Mouse (Mus musculus) intestine, embryonic 14.5 days (tissue): ENCODE measurements around the gene Xlr3a. TPM values are rescaled to one million over a fixed set of nuclear protein-coding genes. Genes with fewer than 3 reads are reported as not detected.
A peak's percentile ranks its signal among the peaks of the same experiment; 100 is the strongest.

Source experiments
- ATAC-seq: fragments of 200-750 bp; cut with Nextera tagmentation; replicated peaks from 2 replicates; pipeline ENCODE4 v1.8.0; 2017; ENCODE audit warnings: low read depth, moderate number of reproducible peaks, moderate TSS enrichment, moderate library complexity; ENCODE audit not compliant: low FRiP score, low TSS enrichment
- DNase-seq: peaks from one replicate; pipeline ENCODE4 v3.0.0-alpha.2; 2018; ENCODE audit warnings: low spot score
- H3K27ac ChIP-seq: fragments of 300-500 bp; sonication (generic); 2 replicates; pipeline ENCODE4 v1.5.1; 2014; ENCODE audit warnings: low read depth, mild to moderate bottlenecking, control low read depth
- H3K27me3 ChIP-seq: fragments of 300-500 bp; sonication (generic); replicated peaks from 2 replicates; pipeline ENCODE4 v1.6.1; 2014; ENCODE audit warnings: low read length, control low read depth; ENCODE audit not compliant: control insufficient read depth, insufficient read depth
- H3K36me3 ChIP-seq: fragments of 300-500 bp; sonication (generic); 2 replicates; pipeline ENCODE4 v1.6.1; 2014; ENCODE audit warnings: low read length, control low read depth; ENCODE audit not compliant: control insufficient read depth, insufficient read depth
- H3K4me1 ChIP-seq: fragments of 300-500 bp; sonication (generic); replicated peaks from 2 replicates; pipeline ENCODE4 v1.6.1; 2014; ENCODE audit warnings: low read length, control low read depth, mixed read lengths; ENCODE audit not compliant: control insufficient read depth, insufficient read depth
- H3K4me2 ChIP-seq: fragments of 300-500 bp; sonication (generic); 2 replicates; pipeline ENCODE4 v1.6.1; 2014; ENCODE audit warnings: low read length
- H3K4me3 ChIP-seq: fragments of 300-500 bp; sonication (generic); 2 replicates; pipeline ENCODE4 v1.5.1; 2014; ENCODE audit warnings: low read depth, low read length, control low read depth, mixed read lengths
- H3K9ac ChIP-seq: fragments of 300-500 bp; sonication (generic); 2 replicates; pipeline ENCODE4 v1.6.1; 2014; ENCODE audit warnings: mild to moderate bottlenecking, low read length
- H3K9me3 ChIP-seq: fragments of 300-500 bp; sonication (generic); 2 replicates; pipeline ENCODE4 v1.6.1; 2016; ENCODE audit warnings: low read length, control low read depth; ENCODE audit not compliant: control insufficient read depth
- WGBS: fragments of 180-500 bp; shearing (Covaris S2); extraction: QIAGEN DNeasy Blood & Tissue Kit; methylation state at CpG from one replicate; pipeline ENCODE4 v1.1.7; 2014; 5-methylcytosine and 5-hydroxymethylcytosine counted together
- polyA plus RNA-seq: library from polyadenylated mRNA; unstranded; fragments of >200 nt; fragmentation: Nextera tagmentation; extraction: Ambion mirVana; gene quantifications from 2 replicates; pipeline ENCODE4 v1.2.1, GENCODE M21; 2014

Xlr3a gene
- polyA plus RNA-seq, 1 experiment from 2014 or later = 1.4 TPM

DNA sequence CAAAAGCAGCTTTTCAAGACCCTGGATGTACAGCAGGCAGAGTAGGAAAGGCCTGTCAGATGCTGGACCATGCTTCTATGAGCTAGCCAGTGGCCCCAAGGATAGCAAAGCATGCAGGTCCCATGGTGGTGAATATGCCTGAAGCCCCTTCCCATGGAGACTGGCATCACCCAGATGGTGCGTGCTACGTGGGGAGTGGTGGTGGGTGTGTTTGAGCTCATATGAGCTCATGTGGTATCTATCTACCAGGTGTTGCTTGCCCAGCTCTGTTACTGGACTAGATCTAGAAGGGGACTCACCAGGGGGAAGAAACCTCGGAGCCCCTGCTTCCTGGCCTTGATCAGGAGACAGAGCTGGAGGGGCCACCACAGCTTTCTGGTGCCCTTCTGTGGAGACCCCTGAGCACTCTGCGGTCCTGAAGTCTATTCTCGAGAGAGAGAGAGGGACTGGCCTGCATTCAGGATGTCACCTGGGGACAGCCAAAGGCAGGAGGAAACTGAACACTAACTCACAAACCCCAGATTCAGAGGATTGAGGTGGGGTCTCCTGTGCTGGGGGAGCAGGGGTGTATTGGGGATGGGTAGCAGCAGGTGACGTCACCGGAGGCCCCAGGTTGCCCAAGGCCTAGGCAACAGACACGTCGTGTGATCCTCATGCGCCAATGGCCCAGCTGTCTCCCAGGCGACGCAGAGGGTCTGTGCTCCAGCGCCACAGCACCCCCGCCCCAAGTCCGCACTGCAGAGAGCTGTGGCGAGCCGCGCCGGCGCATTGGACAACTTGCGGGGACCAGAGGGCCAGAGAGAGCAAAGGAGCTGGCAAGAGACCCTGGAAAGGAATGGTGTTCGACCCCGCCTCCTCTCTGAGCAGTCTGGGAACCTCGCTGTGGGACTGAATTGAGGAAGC is 33.1 kb downstream of the Xlr3a start:
- ATAC-seq = no peak
- H3K9ac ChIP-seq = no peak overlapping the region
- H3K27ac ChIP-seq = no peak overlapping the region
- WGBS = 29% methylated on average over 24 of the region's 24 CpGs
- H3K27me3 ChIP-seq = 0 out of 2 replicates have a peak, but pooled peaks cover 2% of the 10 kb centered on the region
- H3K4me2 ChIP-seq = peak overlapping the region; percentile 41
- no peaks in the 10 kb centered on the region for H3K9me3 ChIP-seq
- no peaks in the 10 kb centered on the region for H3K4me1 ChIP-seq
- no peak for DNase-seq
- H3K36me3 ChIP-seq = no peaks in the 10 kb centered on the region
- peak overlapping the region; percentile 15; the same call in 1 of the 2 replicates for H3K4me3 ChIP-seq

DNA sequence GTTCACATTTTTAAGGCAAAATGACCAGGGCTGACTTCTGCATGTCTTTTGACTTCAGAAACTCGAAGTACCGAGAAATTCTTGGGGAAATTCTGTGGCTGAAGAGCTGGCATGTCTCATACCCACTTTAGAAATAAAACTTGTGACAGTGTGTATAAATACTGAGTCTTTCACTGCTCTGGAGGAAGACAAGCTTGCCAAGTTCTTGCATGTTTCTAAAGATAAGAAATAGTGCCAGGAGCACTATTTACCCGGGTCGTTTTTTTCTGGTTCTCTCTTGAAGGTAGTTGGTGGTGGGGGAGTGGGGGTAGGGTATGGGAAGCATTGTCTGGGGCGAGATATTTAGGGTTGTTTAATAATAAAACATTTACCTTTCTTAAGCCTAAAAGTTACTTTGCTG is 34.6 kb downstream of the Xlr3a start:
- Histone ChIP-seq H3K4me3 (no peak overlapping the region), H3K9ac (no peak overlapping the region), H3K36me3 (no peaks in the 10 kb centered on the region), H3K27me3 (0 out of 2 replicates have a peak, but pooled peaks cover 2% of the 10 kb centered on the region), H3K27ac (no peak overlapping the region), H3K9me3 (no peaks in the 10 kb centered on the region), H3K4me2 (no peak overlapping the region), H3K4me1 (no peaks in the 10 kb centered on the region)
- ATAC-seq (no peak), DNase-seq (no peak)
- 39% methylated on average over 5 of the region's 5 CpGs for WGBS

- no peak overlapping the region for H3K9ac ChIP-seq
- H3K27me3 ChIP-seq = 0 out of 2 replicates have a peak, but pooled peaks cover 2% of the 10 kb centered on the region
- no peaks in the 10 kb centered on the region for H3K4me1 ChIP-seq
- DNase-seq = no peak
- H3K4me3 ChIP-seq = no peak overlapping the region
- H3K27ac ChIP-seq = no peak overlapping the region
- ATAC-seq = no peak
- no peaks in the 10 kb centered on the region for H3K36me3 ChIP-seq
- H3K4me2 ChIP-seq = no peak overlapping the region
- 79% methylated on average over 1 of the region's 1 CpGs for WGBS
- no peaks in the 10 kb centered on the region for H3K9me3 ChIP-seq
Measured at GRCm38 (mm10) chrX:73061528-73061927, 35.4 kb downstream of the Xlr3a start.

DNA sequence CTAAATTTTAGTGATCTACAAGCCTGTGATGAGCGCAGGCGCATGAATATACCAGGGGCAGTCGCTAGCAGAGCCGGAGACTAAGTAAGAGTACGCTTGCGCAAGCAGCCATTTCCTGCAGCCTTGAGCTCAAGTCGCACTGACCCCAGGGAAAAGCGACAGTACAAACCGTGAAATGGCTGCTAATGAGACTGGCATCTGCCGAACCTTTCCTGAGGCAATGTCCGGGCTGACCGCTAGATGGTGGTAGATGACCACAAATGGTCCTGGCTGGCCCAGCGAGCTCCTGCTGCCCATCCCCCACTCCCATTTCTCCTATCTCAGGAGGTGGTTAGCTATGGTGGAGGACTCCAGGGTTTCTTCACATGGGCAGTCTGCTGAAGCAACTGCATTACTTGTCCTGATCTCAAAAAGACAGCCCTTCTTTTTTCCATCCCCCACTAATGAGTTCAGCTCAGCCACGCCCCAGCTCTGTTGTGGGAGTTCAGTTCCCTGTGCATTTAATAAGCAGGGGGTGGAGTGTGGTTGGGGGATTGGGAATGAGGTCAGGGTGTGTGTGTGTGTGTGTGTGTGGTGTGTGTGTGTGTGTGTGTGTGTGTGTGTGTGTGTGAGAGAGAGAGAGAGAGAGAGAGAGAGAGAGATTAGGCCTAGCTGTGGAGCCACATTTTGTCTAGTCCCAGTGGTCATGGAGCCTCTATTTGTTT is 42.9 kb downstream of the Xlr3a start:
- Histone ChIP-seq H3K36me3 (no peaks in the 10 kb centered on the region), H3K4me2 (peak overlapping the region; percentile 15; the same call in 1 of the 2 replicates), H3K27ac (no peak overlapping the region), H3K4me3 (no peak overlapping the region), H3K27me3 (no peaks in the 10 kb centered on the region), H3K4me1 (no peaks in the 10 kb centered on the region), H3K9me3 (no peaks in the 10 kb centered on the region), H3K9ac (no peak overlapping the region)
- 11% methylated on average over 14 of the region's 14 CpGs for WGBS
- DNase-seq (peak; percentile 96), ATAC-seq (peak; percentile 87)

DNA sequence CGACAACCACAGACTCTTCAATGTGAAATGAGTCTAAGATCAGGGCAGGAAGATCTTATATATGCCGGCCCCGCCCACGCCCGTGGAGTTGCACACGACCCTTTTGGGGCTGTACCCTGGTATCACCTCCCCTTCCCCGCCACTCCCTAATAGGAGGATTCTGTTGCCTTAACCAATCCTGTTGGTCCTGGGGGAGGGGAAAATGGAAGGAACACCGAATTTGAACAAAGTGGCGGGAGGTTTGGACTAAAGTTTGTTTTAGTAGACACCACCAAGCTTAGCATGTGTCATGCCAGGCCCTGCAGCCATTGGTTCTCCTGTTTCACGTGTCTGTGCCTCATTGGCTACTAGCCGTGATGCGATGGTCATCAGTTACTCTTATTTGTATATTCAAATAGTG is 57.2 kb downstream of the Xlr3a start:
- Histone ChIP-seq H3K36me3 (no peaks in the 10 kb centered on the region), H3K4me2 (no peak overlapping the region), H3K4me1 (no peaks in the 10 kb centered on the region), H3K4me3 (no peak overlapping the region), H3K27ac (no peak overlapping the region), H3K9ac (no peak overlapping the region), H3K9me3 (no peaks in the 10 kb centered on the region), H3K27me3 (no peaks in the 10 kb centered on the region)
- no peak for ATAC-seq
- no peak for DNase-seq
- WGBS = 85% methylated on average over 12 of the region's 12 CpGs

DNA sequence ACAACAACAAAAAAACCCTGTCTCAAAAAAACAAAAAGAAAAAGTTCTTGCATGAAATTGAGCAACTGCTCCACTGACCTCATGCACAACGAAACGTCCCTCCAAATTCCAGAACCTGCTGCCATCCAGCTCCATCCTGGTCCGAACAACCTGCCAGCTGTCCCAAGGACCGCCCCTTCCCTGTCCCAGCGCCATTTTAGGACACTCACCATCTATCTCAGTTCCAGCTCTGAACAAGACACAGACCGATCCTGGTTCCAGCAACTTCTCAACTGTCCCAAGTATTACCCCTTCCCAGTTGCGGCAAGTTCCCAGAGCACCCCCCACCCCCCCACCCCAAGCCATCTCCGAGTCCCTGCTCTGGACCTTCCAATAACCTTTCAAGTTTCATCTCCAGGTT is 58.1 kb downstream of the Xlr3a start:
- no peak overlapping the region for H3K4me3 ChIP-seq
- no peak for ATAC-seq

GRCm38 (mm10) chrX:73037003-73037402 is 59.9 kb downstream of the Xlr3a start, which contains the start of gene Pnma5:
Gene Pnma5 (minus strand): TSS chrX:73037103.
- Histone ChIP-seq H3K4me2 (no peak within 1 kb of the TSS), H3K27me3 (no peaks in the 10 kb centered on the region), H3K4me1 (no peaks in the 10 kb centered on the region), H3K36me3 (no peaks in the 10 kb centered on the region), H3K9ac (no peak within 1 kb of the TSS), H3K27ac (no peak within 1 kb of the TSS), H3K4me3 (no peak within 1 kb of the TSS), H3K9me3 (no peaks in the 10 kb centered on the region)
- DNase-seq = no peak
- 68% methylated on average over 1 of the region's 1 CpGs for WGBS
- ATAC-seq = no peak

More for the DNA sequence above, 58.1 kb downstream of the Xlr3a start:
- WGBS = 89% methylated on average over 8 of the region's 8 CpGs
- Histone ChIP-seq H3K4me1 (no peaks in the 10 kb centered on the region), H3K9me3 (no peaks in the 10 kb centered on the region), H3K4me2 (no peak overlapping the region), H3K9ac (no peak overlapping the region), H3K27me3 (no peaks in the 10 kb centered on the region), H3K27ac (no peak overlapping the region), H3K36me3 (no peaks in the 10 kb centered on the region)
- DNase-seq = no peak
